Mouse (Mus musculus) left cerebral cortex, postnatal 36 days (tissue): ENCODE results near the gene Inhba. TPM values are rescaled to one million over a fixed set of nuclear protein-coding genes. Genes with fewer than 3 reads are reported as not detected.

ENCODE experiments used
- DNase-seq, 2 experiments: peaks; one replicate each; pipeline ENCODE4 v3.0.0; 2021 to 2022; ENCODE audit warnings: low spot score in 2 of 2, mixed read lengths in 1 of 2
- intact Hi-C: fragments of 180-260 bp; cut with DNase I; formaldehyde crosslinking; loops from one replicate; pipeline ENCODE4 v1.15.1; 2025
- total RNA-seq, 2 experiments: library from RNA; stranded (reverse); gene quantifications; 2 replicates each; pipeline ENCODE4 v1.2.3; 2021

The Inhba gene
- total RNA-seq, 2 experiments from 2014 or later, result 12.5 to 23.1 TPM

DNA sequence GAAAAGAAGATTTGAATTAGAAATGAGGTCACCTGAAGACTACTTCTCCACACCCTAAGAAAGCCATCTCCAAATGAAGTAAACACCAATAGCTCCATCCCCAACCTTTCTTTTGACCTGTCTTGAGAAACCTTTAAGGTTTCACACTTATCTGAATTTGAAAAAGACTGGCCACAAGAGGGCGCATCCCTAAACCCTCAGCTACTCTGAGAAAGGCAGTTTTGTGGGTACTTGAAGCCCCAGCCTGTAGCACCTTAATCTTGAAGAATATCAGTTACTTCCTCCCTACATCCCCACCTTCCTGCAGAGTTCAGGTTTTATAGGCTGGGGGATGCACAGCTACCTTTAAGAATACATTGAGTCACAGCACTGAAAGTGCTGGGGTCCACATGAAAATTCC, 9.0 kb downstream of the Inhba start:
- intact Hi-C loops, result loop anchor here (5.0 kb wide), 4 partner anchors 622 to 1412 kb away; no protein-coding TSS in a partner anchor
- DNase-seq, result peak; percentile 46 to 56

DNA sequence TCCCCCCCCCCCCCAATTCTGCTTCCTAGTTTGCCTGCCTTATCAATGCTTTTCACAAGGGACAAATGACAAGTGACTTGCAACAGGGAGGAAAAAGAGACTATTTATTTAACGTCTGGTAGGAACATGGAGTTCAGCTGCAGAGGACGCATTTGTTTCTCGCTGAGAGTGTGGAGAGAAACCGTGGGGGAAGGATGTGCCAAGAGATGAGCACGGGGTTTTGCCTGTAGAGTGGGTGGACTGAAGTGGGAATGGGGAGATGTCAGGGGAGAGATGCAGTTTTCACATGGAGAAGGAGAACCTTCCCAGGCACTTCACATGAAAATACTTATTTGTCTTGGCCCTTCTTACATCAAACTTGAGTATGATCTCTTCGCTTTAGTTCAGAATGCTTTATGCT, 9.5 kb downstream of the Inhba start:
- DNase-seq, result peak in 1 of 2 experiments; percentile 42
- intact Hi-C loops, result loop anchor here (5.0 kb wide), 4 partner anchors 621 to 1411 kb away; no protein-coding TSS in a partner anchor

DNA sequence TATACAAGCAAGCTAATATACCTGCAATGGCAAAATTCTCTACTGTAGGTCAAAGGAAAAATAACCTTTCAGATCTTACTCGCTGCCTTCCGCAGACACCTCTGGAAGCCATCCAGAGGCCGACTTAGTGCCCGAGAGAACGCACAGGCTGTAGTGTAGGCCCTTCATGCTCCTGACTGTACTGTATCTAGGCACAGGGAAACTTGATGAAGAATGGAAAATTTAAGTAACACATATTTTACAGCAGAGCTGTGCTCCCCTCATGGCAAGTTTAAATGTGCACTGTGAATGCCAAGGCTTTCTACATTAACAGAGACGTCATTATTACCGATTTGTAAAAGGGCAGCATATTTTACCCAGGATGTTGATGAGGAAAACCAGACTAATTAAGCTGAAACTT, 10.2 kb downstream of the Inhba start:
- no peak for DNase-seq
- intact Hi-C loops, result loop anchor here (5.0 kb wide), 4 partner anchors 620 to 1410 kb away; no protein-coding TSS in a partner anchor

- intact Hi-C loops, result loop anchor here (5.0 kb wide), 4 partner anchors 620 to 1410 kb away; no protein-coding TSS in a partner anchor
These were observed 10.9 kb downstream of the Inhba start for GRCm38 (mm10) chr13:16022536-16022935.

DNA sequence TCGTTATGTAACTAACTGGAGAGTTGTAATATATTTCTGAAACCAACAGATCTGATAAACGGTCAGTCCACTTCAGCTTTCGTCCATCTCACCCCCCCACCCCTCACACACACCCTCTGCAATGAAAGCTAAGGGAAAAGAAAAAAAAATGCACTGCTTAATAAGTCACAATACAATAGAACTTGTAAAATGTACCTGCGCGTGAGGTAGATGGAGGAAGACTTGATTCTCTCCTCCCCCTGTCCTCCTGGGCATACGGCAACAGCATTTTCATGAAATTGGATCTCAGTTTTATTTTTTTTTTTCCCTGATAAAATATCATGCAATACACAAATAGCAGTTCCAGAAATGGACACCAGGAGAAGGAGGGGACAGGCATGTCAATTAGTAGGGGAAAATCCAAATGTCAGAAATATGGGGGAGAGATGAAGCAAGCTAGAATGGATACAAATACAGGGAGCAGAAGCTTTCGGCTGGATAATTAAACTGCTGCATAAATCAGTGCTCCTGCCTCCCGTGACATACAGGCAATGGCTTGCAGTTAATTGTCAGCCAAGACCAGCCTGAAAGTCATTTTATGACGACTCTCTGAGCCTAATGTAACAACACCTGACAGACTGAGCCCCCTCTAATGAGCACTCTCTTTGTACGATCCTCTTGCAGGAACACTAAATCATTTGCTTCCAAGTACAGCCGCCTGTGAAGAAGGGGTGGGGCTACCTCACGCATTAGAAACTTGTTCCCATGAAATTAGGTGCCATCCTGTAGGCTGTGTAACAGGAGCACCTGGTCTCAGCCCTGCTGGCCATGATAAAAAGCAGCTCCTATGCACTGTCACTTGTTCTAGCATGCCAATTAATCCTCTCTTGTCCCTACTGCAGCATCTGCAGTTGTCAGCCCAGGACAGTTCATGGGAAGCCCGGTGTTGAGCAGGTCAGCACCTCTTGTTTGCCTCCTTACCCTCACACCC, 11.7 kb downstream of the Inhba start:
- intact Hi-C loops, result loop anchor here (5.0 kb wide), 4 partner anchors 619 to 1409 kb away; no protein-coding TSS in a partner anchor
- DNase-seq, result peak; percentile 52 to 56

More at GRCm38 (mm10) chr13:16022536-16022935, 10.9 kb downstream of the Inhba start:
- DNase-seq, result peak; percentile 40 to 50

DNA sequence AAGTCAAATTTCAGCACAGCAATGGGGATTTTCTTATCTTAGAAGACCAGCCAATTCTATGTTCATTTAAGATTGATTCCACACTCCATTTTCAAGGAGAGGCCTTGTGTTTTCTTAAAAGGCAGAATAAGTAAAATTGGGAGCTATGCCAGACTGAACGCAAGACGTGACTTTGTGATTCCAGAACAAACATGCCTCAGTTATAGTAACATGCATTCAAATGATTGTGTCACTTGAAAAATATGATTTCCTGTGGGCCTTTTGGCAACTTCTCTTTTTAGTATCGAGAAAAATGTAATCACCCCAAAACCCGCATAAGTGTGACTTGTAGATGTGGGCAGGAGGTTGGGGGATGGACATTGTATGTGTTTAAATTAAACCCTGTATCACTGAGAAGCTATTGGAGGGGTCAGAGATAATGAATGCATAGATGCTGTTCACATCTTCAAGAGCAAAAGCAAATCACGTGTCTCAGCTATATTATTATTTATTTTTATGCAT, 19.0 kb downstream of the Inhba start:
- intact Hi-C loops, result no loop called here
- no peak for DNase-seq

DNA sequence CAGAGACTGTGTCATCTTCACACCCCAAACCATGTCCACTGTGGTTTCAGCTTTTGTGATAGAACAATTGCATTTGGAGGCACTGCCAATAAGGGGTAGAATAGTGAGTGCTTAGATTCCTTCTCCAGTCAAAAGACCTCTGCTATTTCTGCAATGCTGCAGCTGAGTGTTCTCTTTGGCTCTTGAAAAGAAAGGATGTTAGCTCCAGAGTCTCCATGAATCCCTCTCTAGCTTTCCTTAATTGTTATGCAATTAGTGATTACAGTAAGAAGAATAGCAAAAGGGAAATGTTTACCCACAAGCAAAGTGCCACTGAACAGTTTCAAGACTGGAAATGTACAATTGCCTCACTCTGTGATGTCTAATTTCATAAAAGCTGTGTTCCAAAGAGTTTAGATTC, 20.8 kb downstream of the Inhba start:
- DNase-seq, result no peak
- intact Hi-C loops, result no loop called here

DNA sequence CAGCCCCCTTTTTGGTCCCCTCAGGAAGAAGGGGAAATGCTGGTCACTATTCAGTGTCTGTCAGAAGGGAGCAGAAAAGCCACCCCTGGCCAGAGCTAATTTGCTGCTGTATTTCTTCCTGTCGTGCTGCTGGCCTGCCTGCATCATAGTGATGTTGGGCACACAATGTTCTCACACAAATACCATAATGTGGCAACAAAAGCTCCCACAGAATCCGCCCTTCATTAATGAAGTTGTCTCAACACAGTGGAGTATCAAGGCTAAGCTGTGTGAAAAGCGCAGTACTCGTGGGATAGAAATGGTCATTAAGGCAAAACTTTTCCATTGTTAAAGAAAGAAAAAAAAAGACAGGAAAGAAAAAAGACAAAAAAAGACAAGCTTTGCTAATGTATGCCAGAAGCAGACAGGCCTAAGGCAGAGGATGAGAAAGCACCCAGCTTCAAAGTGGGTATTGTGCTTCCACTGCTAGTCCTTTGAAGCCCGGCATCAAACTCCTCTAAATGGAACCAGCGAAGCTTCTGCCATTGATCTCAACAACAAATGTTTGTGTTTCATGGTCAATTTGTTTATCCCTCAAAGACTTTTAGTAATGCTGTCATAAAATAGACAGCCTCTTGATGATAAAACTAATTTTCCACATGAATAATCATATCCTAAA, 21.4 kb downstream of the Inhba start:
- intact Hi-C loops, result no loop called here
- no peak for DNase-seq

DNA sequence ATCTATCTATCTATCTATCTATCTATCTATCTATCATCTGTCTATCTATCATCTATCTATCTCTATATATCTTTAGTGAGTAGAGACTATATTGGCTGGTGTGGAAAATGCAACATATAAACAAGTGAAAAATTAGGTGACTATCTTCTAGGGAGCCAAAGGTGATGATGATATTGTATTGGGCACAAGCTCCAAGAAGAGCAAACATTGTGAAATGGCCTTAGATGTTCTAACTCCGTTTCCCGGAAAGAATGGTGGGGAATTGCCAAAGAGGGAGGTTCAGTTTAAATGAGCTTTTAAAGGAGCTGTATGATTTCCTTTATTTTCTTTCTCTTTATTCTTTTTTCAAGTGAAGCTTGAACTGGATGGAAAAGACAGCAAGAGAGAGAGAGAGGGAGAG, 57.4 kb downstream of the Inhba start:
- no peak for DNase-seq
- intact Hi-C loops, result no loop called here

DNA sequence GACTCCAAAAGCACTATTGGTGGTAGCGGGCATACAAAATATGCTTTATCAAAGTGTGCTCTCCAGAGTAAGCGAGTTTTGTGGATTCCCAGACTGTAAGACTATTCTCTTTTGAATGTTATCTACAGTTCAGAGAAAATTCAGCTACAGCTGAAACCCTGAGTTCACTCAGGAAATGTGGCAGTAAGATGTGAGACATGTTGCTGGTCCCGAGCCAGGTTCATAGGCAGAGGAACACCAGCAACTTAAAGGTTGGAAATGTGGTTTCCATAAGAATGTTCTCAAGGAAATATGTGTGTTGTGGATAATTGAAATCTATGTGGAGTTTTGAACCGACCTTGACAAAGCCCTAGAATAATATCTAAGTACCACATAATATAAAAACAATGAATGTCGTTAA, 65.6 kb downstream of the Inhba start:
- DNase-seq, result no peak
- intact Hi-C loops, result no loop called here

- no peak for DNase-seq
- intact Hi-C loops, result no loop called here
These were observed 66.6 kb downstream of the Inhba start for GRCm38 (mm10) chr13:16078216-16078731.

- DNase-seq, result no peak
- intact Hi-C loops, result no loop called here
These were observed 68.6 kb downstream of the Inhba start for GRCm38 (mm10) chr13:16080205-16080604.
